25 mouse cellular contexts compared by ENCODE assay signal in the genomic region with DNA sequence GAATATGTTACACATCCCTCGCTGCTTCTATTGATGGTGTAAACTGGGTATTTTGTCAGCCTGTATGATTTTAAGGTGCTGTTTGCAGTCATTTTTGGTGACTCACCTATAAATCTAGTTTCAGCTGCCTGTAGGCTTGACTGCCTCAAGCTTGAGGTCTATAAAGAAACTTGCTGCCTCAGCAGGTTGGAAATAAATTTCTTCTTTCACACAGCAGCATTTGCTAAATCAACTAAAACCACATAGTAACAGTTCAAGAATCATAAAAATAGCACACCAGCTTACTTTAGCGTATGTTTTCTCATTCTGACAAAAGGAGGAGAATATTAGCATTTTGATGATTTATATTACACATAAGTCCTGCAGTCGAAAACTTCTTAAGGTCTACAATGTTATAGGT. TPM values are rescaled to one million over a fixed set of nuclear protein-coding genes. Genes with fewer than 3 reads are reported as not detected.
DNase-seq lines count a peak whose midpoint lies in the region; ATAC-seq and TF ChIP-seq lines count a peak whose summit lies in the region.
"Had no signal": no experiment of that assay in that cellular context is flagged by ENCODE, and none has a peak within 500 bp of the region (broad histone marks: within the 10 kb centered on the region; RNA-seq: fewer than 3 reads in every experiment).

No protein-coding gene starts in this region.

- no peak for DNase-seq in frontal cortex, postnatal 36 days (ENCODE audit: low spot score in 2 of 2)
- no peak for DNase-seq in limb, embryonic 10.5 days (ENCODE audit: low spot score)
- no peak for DNase-seq in Patski (ENCODE audit: low read depth, low spot score)
- DNase-seq in layer of hippocampus, adult 9-11 months: no peak
- DNase-seq: adrenal gland, adult 2 months; adrenal gland, postnatal 14 days; B cell, adult 2 months; cerebellum, adult 18-20 months; cerebellum, adult 9-10 months; cerebellum, postnatal 14 days; forebrain, postnatal 0 days; gastrocnemius, postnatal 25 days; heart, adult 18-20 months; heart, postnatal 14 days; heart, postnatal 4 days; kidney, adult 8-10 months had no signal

- CTCF ChIA-PET in Patski (lab: Charles Lee): interaction anchor here (0.8 kb wide), 1 partner anchor 21 kb away, joined by 3 read pairs; no protein-coding TSS in a partner anchor

- no peaks in the 10 kb centered on the region for H3K27me3 ChIP-seq in limb, embryonic 12.5 days
- no peaks in the 10 kb centered on the region for H3K27me3 ChIP-seq in limb, embryonic 10.5 days (ENCODE audit: low read depth, poor library complexity, severe bottlenecking)
- no peaks in the 10 kb centered on the region for H3K27me3 ChIP-seq in Patski
- H3K27me3 ChIP-seq: heart, embryonic 13.5 days; intestine, embryonic 15.5 days had no signal

- TF ChIP-seq CTCF in Patski (IDR thresholded peaks at IDR 0.05): no peak

- POLR2A ChIA-PET in Patski (lab: Charles Lee): no interaction called here

- H3K9ac ChIP-seq in limb, embryonic 12.5 days (replicated peaks): no peak overlapping the region
- H3K9ac ChIP-seq: forebrain, postnatal 0 days; heart, embryonic 13.5 days; hindbrain, embryonic 14.5 days; intestine, embryonic 15.5 days had no signal

- peaks cover 53% of the 10 kb centered on the region for H3K4me1 ChIP-seq in limb, embryonic 12.5 days (replicated peaks)
- H3K4me1 ChIP-seq in limb, embryonic 10.5 days: peaks cover 12% of the 10 kb centered on the region; the same call in 1 of the 2 replicates
- H3K4me1 ChIP-seq: intestine, embryonic 15.5 days had no signal

- H3K36me3 ChIP-seq in limb, embryonic 12.5 days: no peaks in the 10 kb centered on the region
- H3K36me3 ChIP-seq in limb, embryonic 10.5 days: no peaks in the 10 kb centered on the region
- H3K36me3 ChIP-seq: heart, embryonic 13.5 days; intestine, embryonic 15.5 days had no signal

- peak; percentile 36 for ATAC-seq in frontal cortex, adult (ENCODE audit: low TSS enrichment)
- ATAC-seq in limb, embryonic 12.5 days (ENCODE audit: insufficient number of reproducible peaks, insufficient read depth, low FRiP score, low TSS enrichment, low read depth): no peak
- ATAC-seq in Patski: peak; percentile 49
- ATAC-seq in inflammation-experienced regulatory T-cells, adult 6 months: peak; percentile 46
- ATAC-seq in erythroid progenitor cell, adult 5-6 weeks (replicated peaks; ENCODE audit: low FRiP score, poor library complexity, severe bottlenecking): no peak
- ATAC-seq: forebrain, embryonic 14.5 days; forebrain, postnatal 0 days; hindbrain, postnatal 0 days; intestine, embryonic 15.5 days had no signal

- H3K9me3 ChIP-seq in limb, embryonic 12.5 days: no peaks in the 10 kb centered on the region
- no peaks in the 10 kb centered on the region for H3K9me3 ChIP-seq in limb, embryonic 10.5 days (replicated peaks)
- H3K9me3 ChIP-seq: heart, embryonic 13.5 days; intestine, embryonic 15.5 days had no signal

- in situ Hi-C loops in Patski (cut with MboI; ENCODE audit: low pct_unique_long_range_greater_than_20kb): no loop called here

- H3K4me2 ChIP-seq in limb, embryonic 12.5 days: no peak overlapping the region
- H3K4me2 ChIP-seq: heart, embryonic 13.5 days; hindbrain, embryonic 14.5 days; intestine, embryonic 15.5 days had no signal

- WGBS in limb, embryonic 12.5 days: 68% methylated on average over 3 of the region's 3 CpGs
- 96% methylated on average over 3 of the region's 3 CpGs for WGBS in limb, embryonic 10.5 days

- H3K27ac ChIP-seq in limb, embryonic 12.5 days: 0 out of 2 replicates have a peak overlapping the region, but pooled peaks have one; percentile 23
- H3K27ac ChIP-seq in limb, embryonic 10.5 days: no peak overlapping the region
- H3K27ac ChIP-seq: hindbrain, embryonic 14.5 days; hindbrain, postnatal 0 days; intestine, embryonic 15.5 days had no signal

- H3K4me3 ChIP-seq in limb, embryonic 12.5 days (replicated peaks): no peak overlapping the region
- H3K4me3 ChIP-seq in limb, embryonic 10.5 days: no peak overlapping the region
- H3K4me3 ChIP-seq: heart, embryonic 13.5 days; intestine, embryonic 15.5 days had no signal

RNA-seq across cellular contexts. Expression of a gene that starts 6.0 kb away (rescaled TPM):
- polyA plus RNA-seq in limb, embryonic 12.5 days (2016; fragmentation: Nextera tagmentation; extraction: Ambion mirVana): 41.5 and 46.5 TPM in 2 replicates
- polyA plus RNA-seq in limb, embryonic 10.5 days (2016; fragmentation: Nextera tagmentation; extraction: Ambion mirVana): 25.2 and 31.6 TPM in 2 replicates
- 29.4 TPM for polyA plus RNA-seq in Patski (2021)
- polyA plus RNA-seq in inflammation-experienced regulatory T-cells, adult 6 months (2017; shearing (Covaris generic)): 10 to 100 TPM; 16.7 to 25.3 (median 23.7) TPM
- 18.7 and 32.7 TPM in 2 replicates for total RNA-seq in erythroid progenitor cell, adult 5-6 weeks (2015; ENCODE audit: low replicate concordance)
- total RNA-seq in erythroid progenitor cell, adult 5-6 weeks (2017; ENCODE audit: low replicate concordance): 31.3 and 38.6 TPM in 2 replicates

Comparison
In these comparisons a context has a peak if more than half of its experiments do, and no peak if none do; other contexts are left out.
1. ATAC-seq: peak in frontal cortex, adult (single experiment), Patski (single experiment) and inflammation-experienced regulatory T-cells, adult 6 months (single experiment); none in limb, embryonic 12.5 days (single experiment) and erythroid progenitor cell, adult 5-6 weeks (single experiment).